Mouse (Mus musculus) midbrain, embryonic 14.5 days (tissue): ENCODE measurements around the gene Stat5b. TPM values are rescaled to one million over a fixed set of nuclear protein-coding genes. Genes with fewer than 3 reads are reported as not detected.

ENCODE experiments used
- ATAC-seq: fragments of 200-750 bp; cut with Nextera tagmentation; 2 replicates; pipeline ENCODE4 v1.8.0; 2017; ENCODE audit warnings: moderate number of reproducible peaks, moderate library complexity; ENCODE audit not compliant: low FRiP score, low TSS enrichment
- DNase-seq: peaks from one replicate; pipeline ENCODE4 v3.0.0-alpha.2; 2015
- H3K27ac ChIP-seq: fragments of 300-500 bp; sonication (generic); replicated peaks from 2 replicates; pipeline ENCODE4 v1.5.1; 2014; ENCODE audit warnings: mild to moderate bottlenecking, low read depth, low read length, moderate library complexity
- H3K27me3 ChIP-seq: fragments of 300-500 bp; sonication (generic); 2 replicates; pipeline ENCODE4 v1.6.1; 2014; ENCODE audit warnings: low read length, control low read depth, mixed read lengths; ENCODE audit not compliant: control insufficient read depth, insufficient read depth
- H3K36me3 ChIP-seq: fragments of 300-500 bp; sonication (generic); 2 replicates; pipeline ENCODE4 v1.6.1; 2014; ENCODE audit warnings: low read length, control low read depth; ENCODE audit not compliant: control insufficient read depth, insufficient read depth
- H3K4me1 ChIP-seq: fragments of 300-500 bp; sonication (generic); 2 replicates; pipeline ENCODE4 v1.6.1; 2014; ENCODE audit warnings: mild to moderate bottlenecking, antibody characterized with exemption, low read length, control low read depth; ENCODE audit not compliant: control insufficient read depth, insufficient read depth
- H3K4me2 ChIP-seq: fragments of 300-500 bp; sonication (generic); 2 replicates; pipeline ENCODE4 v1.6.1; 2014; ENCODE audit warnings: mild to moderate bottlenecking, low read length, moderate library complexity
- H3K4me3 ChIP-seq: fragments of 300-500 bp; sonication (generic); replicated peaks from 2 replicates; pipeline ENCODE4 v1.5.1; 2014; ENCODE audit warnings: low read depth, low read length
- H3K9ac ChIP-seq: fragments of 300-500 bp; sonication (generic); replicated peaks from 2 replicates; pipeline ENCODE4 v1.6.1; 2014; ENCODE audit warnings: mild to moderate bottlenecking, low read length, moderate library complexity
- H3K9me3 ChIP-seq: fragments of 300-500 bp; sonication (generic); 2 replicates; pipeline ENCODE4 v1.6.1; 2016; ENCODE audit warnings: low read length, control low read depth, mixed read lengths; ENCODE audit not compliant: control insufficient read depth
- WGBS: fragments of 180-500 bp; shearing (Covaris S2); extraction: QIAGEN DNeasy Blood & Tissue Kit; methylation state at CpG from one replicate; pipeline ENCODE4 v1.1.7; 2014; 5-methylcytosine and 5-hydroxymethylcytosine counted together
- polyA plus RNA-seq: library from polyadenylated mRNA; unstranded; fragments of >200 nt; fragmentation: Nextera tagmentation; extraction: Ambion mirVana; gene quantifications from 2 replicates; pipeline ENCODE4 v1.2.1, GENCODE M21; 2014

Gene Stat5b
- polyA plus RNA-seq, 1 experiment from 2014 or later: 18.6 TPM

DNA sequence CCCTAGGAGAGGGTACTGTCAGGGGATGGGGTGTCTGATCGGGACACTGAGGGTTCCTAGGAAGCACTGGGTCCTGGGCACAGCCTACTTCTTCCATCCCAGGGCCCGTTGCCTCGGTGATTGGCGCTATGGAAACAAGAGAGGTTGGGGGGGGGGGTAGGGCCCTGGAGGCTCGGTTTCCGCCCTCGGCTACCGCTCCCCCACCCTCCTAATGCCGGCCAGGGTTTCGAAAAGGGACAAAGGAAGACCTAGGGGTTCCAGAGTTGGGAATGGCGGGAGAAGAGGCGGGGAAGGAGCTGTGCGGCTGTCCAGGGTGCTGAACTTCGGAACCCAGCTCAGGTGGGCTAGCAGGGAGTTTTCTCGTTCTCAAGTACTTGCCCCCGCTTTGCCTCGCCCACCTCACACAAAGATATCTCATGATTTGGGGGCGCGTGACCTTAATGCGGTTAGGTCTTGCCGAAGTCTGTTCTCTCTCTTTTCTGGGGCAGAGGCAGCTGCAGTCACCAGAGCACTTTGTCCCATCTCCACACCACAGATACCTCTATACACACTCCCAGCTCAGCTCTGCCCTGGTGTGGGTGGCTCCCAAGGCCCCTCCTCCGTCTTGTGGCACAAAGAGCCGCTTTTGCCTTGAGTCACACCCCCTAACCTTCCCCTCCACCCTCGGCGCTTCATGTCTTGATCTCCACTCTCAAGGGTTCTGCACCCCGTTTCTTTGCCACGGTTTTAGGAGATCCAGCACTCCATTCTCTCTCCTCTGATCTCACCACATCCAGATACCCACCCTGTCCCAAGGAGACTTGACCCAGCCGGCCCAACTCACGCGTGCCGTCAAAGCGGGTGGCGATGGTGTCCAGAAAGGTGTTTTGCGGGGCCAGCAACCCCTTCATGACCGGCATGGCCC, 91.6 kb downstream of the Stat5b start:
- H3K4me3 ChIP-seq: peak overlapping the region; percentile 53
- WGBS: 1% methylated on average over 35 of the region's 35 CpGs
- H3K36me3 ChIP-seq: peaks cover 18% of the 10 kb centered on the region
- DNase-seq (peak; percentile 58), ATAC-seq (peak; percentile 14; the same call in 1 of the 2 replicates)
- H3K9me3 ChIP-seq: no peaks in the 10 kb centered on the region
- H3K9ac ChIP-seq: peak overlapping the region; percentile 73
- H3K4me1 ChIP-seq: peaks cover 10% of the 10 kb centered on the region; the same call in 1 of the 2 replicates
- peak overlapping the region; percentile 71 for H3K27ac ChIP-seq
- H3K27me3 ChIP-seq: no peaks in the 10 kb centered on the region
- H3K4me2 ChIP-seq: peak overlapping the region; percentile 71

DNA sequence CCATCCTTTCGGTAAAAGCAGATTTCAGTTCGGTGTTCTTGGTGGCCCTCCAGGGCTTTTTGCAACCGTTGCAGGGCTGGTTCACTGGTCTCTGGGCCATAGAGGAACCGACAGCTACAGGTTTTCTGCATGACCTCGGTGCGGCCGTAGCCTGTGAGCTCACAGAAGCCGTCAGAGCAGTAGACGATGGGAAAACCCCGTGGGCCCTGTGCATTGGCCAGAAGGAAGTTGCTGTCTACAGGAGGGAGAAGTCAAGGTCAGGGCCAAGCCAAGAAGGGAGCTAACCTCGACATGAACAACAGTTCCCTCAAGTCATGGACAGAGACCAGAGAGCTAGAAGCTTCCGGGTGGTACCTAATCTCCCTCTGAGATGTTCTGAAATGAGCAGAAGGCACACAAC, 93.0 kb downstream of the Stat5b start:
- no peak for DNase-seq
- Histone ChIP-seq H3K9ac (no peak overlapping the region), H3K36me3 (peaks cover 23% of the 10 kb centered on the region), H3K4me3 (no peak overlapping the region), H3K9me3 (no peaks in the 10 kb centered on the region), H3K4me2 (no peak overlapping the region), H3K4me1 (peaks cover 10% of the 10 kb centered on the region; the same call in 1 of the 2 replicates), H3K27ac (no peak overlapping the region), H3K27me3 (no peaks in the 10 kb centered on the region)
- ATAC-seq: no peak
- WGBS: 92% methylated on average over 12 of the region's 12 CpGs

DNA sequence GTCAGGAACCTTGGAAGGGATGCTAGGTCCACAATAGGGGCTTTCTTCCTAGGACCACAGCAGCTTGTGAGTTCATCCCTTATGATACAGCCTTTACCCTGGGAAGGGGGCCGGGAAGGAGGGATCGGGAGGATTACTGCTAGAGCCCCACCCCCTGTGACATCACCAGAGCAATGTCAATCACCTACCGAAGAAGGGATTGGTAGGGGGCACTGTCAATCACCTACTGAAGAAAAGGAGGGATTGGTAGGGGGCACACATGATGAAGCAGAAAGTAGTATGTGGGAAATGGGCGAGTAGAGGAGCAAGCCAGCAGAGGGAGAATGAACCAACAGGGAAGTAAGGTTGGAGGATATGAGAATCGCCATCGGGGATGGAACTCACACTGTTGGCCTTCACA, 94.0 kb downstream of the Stat5b start:
- Histone ChIP-seq H3K36me3 (peaks cover 31% of the 10 kb centered on the region), H3K27me3 (no peaks in the 10 kb centered on the region), H3K9me3 (no peaks in the 10 kb centered on the region), H3K4me2 (no peak overlapping the region), H3K9ac (no peak overlapping the region), H3K4me1 (peaks cover 10% of the 10 kb centered on the region; the same call in 1 of the 2 replicates), H3K27ac (no peak overlapping the region), H3K4me3 (no peak overlapping the region)
- ATAC-seq (no peak), DNase-seq (no peak)
- 62% methylated on average over 6 of the region's 6 CpGs for WGBS

DNA sequence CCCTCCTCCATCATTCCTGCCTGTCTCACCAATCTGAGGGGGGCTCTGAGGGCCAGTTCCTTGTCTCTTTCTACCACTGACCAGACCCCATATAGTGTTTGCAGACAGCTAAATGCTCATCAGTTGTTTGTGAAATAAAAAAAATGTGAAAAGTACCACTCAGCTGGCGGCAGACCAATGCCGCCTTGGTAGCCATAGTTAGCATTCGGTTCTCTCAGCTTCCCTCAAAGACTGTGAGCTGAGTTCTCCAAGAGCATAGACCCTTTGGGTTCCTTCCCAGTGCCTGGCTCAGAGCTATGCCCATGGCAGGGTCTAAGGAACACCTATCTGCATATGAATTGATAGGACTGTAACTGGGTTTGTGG, 95.8 kb downstream of the Stat5b start:
- no peaks in the 10 kb centered on the region for H3K9me3 ChIP-seq
- H3K4me2 ChIP-seq: no peak overlapping the region
- ATAC-seq (no peak), DNase-seq (no peak)
- 92% methylated on average over 3 of the region's 3 CpGs for WGBS
- H3K9ac ChIP-seq: no peak overlapping the region
- no peak overlapping the region for H3K27ac ChIP-seq
- peaks cover 42% of the 10 kb centered on the region for H3K36me3 ChIP-seq
- H3K4me1 ChIP-seq: 0 out of 2 replicates have a peak, but pooled peaks cover 7% of the 10 kb centered on the region
- H3K4me3 ChIP-seq: no peak overlapping the region
- H3K27me3 ChIP-seq: no peaks in the 10 kb centered on the region

DNA sequence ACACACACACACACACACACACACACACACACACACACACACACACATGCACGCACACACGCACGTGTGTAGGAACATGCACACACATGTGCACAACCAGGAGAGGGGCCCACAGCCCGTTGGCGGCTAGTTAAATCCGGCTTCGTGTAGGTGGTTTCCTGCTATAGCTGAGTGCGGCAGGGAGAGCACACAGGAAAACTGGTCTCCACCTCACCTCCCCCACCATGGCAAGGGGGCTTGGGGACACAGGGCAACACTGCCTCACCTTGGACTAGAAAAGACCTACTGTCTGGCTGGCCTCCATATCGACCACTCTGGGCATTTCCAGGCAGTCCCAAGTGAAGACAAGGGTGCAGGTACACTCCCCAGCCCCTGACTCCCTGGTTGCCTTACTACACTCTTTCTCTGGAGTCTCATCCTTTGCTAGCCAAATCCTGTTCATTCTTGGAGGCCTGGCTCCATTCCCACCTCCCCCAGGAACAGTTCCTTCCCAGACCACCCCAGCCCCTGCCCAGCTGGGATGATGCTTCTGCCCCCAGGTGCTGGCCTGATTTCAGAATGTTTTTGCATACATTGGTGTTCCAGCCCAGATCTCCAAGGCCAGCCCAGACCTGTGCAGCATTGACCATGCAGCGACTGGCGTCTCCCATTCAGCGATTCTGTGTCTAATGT, 96.4 kb downstream of the Stat5b start:
- peaks cover 46% of the 10 kb centered on the region for H3K36me3 ChIP-seq
- DNase-seq (no peak), ATAC-seq (no peak)
- H3K27ac ChIP-seq: no peak overlapping the region
- WGBS: 86% methylated on average over 12 of the region's 12 CpGs
- H3K9me3 ChIP-seq: no peaks in the 10 kb centered on the region
- no peak overlapping the region for H3K9ac ChIP-seq
- no peaks in the 10 kb centered on the region for H3K27me3 ChIP-seq
- H3K4me1 ChIP-seq: 0 out of 2 replicates have a peak, but pooled peaks cover 6% of the 10 kb centered on the region
- no peak overlapping the region for H3K4me3 ChIP-seq
- no peak overlapping the region for H3K4me2 ChIP-seq

DNA sequence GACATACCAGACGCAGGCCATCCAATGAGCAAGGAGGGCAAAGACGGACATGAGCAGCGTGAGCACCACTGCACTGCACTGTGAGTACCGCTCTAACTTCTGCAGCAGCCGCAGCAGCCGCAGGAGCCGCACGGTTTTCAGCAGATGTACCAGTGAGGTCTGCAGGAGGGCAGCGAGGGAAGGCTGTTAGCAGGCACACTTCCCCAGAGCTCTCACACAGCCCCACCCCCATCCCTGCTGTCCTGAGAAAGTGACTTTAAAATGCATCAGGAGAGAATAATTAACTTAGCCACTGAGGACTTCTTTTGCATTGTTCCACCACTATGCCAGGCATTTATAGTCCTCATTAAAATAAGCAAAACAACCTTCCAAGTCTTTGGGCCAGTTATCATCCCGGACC, 98.2 kb downstream of the Stat5b start:
- Histone ChIP-seq H3K4me3 (no peak overlapping the region), H3K36me3 (peaks cover 51% of the 10 kb centered on the region), H3K27ac (no peak overlapping the region), H3K4me1 (no peaks in the 10 kb centered on the region), H3K27me3 (no peaks in the 10 kb centered on the region), H3K9me3 (no peaks in the 10 kb centered on the region), H3K9ac (no peak overlapping the region), H3K4me2 (no peak overlapping the region)
- 44% methylated on average over 10 of the region's 10 CpGs for WGBS
- no peak for DNase-seq
- ATAC-seq: no peak

DNA sequence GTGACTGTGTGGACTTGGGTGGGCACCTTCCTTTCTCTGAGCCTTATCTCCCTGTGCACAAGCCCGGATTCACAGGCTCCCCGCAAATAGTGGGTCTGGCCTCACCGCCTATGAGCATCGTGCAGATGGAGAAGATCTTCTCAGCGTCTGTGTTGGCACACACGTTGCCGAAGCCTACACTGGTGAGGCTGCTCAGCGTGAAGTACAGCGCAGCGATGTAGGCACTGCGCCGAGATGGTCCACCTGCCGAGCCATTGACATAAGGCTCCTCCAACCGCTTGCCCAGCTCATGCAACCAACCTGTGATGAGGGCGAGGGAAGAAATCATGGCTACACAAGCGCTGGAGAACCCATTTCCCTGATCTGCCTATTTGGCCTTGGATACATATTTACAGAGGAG, 100.4 kb downstream of the Stat5b start:
- WGBS: 92% methylated on average over 16 of the region's 16 CpGs
- H3K36me3 ChIP-seq: peaks cover 52% of the 10 kb centered on the region

DNA sequence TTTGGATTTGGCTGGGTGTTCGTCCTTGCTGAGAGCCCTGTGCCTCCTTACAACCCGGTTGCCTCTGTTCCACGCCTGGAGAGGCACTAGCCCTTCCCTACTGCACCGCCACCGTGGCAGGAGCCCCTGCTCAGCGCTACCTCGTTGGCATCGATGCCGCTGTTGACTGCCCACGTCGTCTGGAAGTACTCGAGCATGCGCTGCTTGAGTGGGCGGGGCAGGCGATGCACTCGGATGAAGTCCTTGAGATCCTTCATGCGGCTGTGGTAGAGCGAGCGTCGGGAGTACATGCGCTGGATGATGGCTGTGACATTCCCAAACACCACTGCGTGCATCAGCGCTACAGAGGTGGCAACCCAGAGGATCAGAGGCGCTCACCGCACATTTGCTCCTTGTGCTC, 101.1 kb downstream of the Stat5b start:
- DNase-seq (no peak), ATAC-seq (no peak)
- Histone ChIP-seq H3K9me3 (no peaks in the 10 kb centered on the region), H3K27me3 (no peaks in the 10 kb centered on the region), H3K36me3 (peaks cover 46% of the 10 kb centered on the region), H3K4me1 (no peaks in the 10 kb centered on the region), H3K4me3 (no peak overlapping the region), H3K27ac (no peak overlapping the region), H3K9ac (no peak overlapping the region), H3K4me2 (no peak overlapping the region)
- 59% methylated on average over 25 of the region's 25 CpGs for WGBS

More for the DNA sequence above, 100.4 kb downstream of the Stat5b start:
- no peak for ATAC-seq
- Histone ChIP-seq H3K27me3 (no peaks in the 10 kb centered on the region), H3K4me3 (no peak overlapping the region), H3K9me3 (no peaks in the 10 kb centered on the region), H3K9ac (no peak overlapping the region), H3K4me2 (no peak overlapping the region), H3K4me1 (no peaks in the 10 kb centered on the region), H3K27ac (no peak overlapping the region)
- DNase-seq: no peak
